Mouse (Mus musculus): ENCODE data around the gene Fam107b.
"Not testable (repeated sequence)": the region's sequence is repeated elsewhere in the genome, so short reads cannot be mapped to it uniquely, and the experiment has no call there.

Fam107b gene

DNA sequence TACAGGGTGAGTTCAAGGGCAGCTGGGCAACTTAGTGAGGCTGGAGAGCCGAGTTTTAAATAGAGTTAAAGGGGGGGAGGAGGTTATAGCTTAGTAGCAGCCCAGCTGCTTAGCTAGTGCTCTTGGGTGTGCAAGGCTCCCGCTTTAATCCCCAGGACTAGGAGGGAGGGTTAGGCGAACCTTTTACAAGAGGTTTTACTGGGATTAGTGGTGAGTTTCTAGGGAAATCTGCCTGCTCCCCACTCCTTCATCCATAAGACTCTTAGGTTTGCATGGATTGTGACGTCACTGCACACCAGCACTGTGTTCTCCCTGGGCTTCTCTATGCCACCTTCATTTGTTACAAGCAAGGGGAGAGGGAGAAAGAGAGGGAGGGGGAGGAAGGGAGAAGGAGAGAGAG is 88.6 kb downstream of the Fam107b start:
- DNase-seq (ENCODE audit: low spot score), result no peak

- DNase-seq (ENCODE audit: low spot score), result no peak
These were observed 89.1 kb downstream of the Fam107b start for GRCm38 (mm10) chr2:3659300-3659910.

DNA sequence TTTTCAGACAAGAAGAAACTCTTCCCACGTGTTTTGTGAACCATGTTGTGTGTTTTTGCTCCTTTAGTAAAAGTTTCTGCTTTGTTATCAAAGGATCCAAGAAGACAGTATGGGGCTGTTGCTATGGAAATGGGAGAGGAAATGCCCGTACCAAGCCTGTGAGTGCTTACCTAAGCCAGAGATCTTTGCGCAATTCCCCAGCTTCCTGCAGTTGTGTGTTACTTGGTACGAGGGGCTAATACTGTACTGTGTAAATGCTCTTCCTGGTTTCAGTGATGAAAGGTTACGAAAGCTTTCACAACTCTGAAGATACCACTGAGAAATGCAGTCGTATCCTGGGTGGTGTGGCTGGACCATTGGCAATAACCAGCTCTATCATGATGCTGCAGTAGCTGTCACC is 93.8 kb downstream of the Fam107b start:
- no peak for DNase-seq (ENCODE audit: low spot score)

DNA sequence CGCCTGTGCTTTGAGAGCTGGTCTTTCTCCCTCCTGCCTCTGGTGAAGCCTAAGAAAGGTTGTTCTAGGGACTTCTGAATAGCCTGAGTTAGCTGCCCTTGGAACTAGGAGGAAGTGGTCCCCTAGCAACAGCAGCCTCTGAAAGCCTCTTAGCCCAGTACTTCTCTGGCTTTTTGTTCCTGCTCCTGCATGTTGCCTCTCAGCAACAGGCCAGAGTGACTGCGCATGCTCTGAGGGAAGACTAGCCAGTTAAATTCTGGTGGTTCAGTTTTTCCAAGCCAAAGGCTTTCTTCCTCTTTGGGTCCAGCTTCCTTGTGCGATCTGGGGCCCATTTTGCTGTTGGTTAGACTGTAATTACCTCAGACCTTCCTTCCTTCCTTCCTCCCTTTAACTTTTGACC is 98.4 kb downstream of the Fam107b start:
- DNase-seq (ENCODE audit: low spot score), result peak; percentile 14

GRCm38 (mm10) chr2:3669646-3670045 is 99.4 kb downstream of the Fam107b start:
- no peak for DNase-seq (ENCODE audit: low spot score)

GRCm38 (mm10) chr2:3672654-3673367 is 102.5 kb downstream of the Fam107b start:
- no peak for DNase-seq (ENCODE audit: low spot score)

- DNase-seq (ENCODE audit: low spot score), result no peak
These were observed 105.2 kb downstream of the Fam107b start for GRCm38 (mm10) chr2:3675481-3675880.

- no peak for DNase-seq (ENCODE audit: low spot score)
These were observed 112.4 kb downstream of the Fam107b start for GRCm38 (mm10) chr2:3682699-3683098.

GRCm38 (mm10) chr2:3683343-3683742 is 113.1 kb downstream of the Fam107b start:
- DNase-seq (ENCODE audit: low spot score), result no peak

GRCm38 (mm10) chr2:3683751-3684229 is 113.5 kb downstream of the Fam107b start:
- peak; percentile 46 for DNase-seq (ENCODE audit: low spot score)

- DNase-seq (ENCODE audit: low spot score), result no peak
These were observed 119.9 kb downstream of the Fam107b start for GRCm38 (mm10) chr2:3690221-3690620.

GRCm38 (mm10) chr2:3692833-3693232 is 122.5 kb downstream of the Fam107b start:
- no peak for DNase-seq (ENCODE audit: low spot score)

DNA sequence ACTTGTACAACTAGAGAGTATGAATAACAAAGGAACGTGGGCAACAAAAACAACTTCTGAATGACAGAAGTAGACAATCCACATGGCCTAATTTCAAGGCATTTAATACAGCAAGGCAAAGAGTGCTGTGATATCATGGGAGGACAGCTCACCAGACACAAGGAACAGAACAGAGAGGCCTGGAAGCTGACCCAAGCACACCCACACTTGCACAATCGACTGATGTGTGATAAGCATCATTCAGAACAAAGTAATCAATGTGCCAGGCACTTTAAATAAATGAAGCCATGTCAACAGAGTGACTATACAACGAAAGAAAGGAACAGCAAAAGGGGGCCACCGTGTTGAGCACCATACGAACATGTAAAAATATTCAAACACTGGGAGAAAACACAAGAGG is 125.6 kb downstream of the Fam107b start:
- no peak for DNase-seq (ENCODE audit: low spot score)

DNA sequence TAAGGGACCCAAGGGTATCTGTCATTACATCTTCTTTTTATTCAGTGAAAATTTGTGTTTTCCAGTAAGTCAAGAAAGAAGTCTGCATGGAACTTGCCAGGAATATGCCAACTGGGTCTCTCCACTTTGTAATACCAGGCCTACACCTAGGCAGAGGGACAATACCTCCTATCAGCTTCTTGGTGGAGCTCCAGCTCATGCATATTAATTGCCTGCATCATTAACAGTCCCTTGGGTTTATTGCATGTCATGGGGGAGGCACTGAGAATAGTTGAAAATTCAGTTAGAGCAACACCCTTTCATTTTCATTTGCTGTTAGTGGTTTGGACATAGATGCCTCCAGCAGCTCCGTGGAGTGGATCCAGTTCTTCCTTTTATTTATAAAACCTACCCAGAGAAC is 130.1 kb downstream of the Fam107b start:
- DNase-seq (ENCODE audit: low spot score), result no peak

GRCm38 (mm10) chr2:3702640-3703190 is 132.4 kb downstream of the Fam107b start:
- no peak for DNase-seq (ENCODE audit: low spot score)

GRCm38 (mm10) chr2:3703806-3704205 is 133.5 kb downstream of the Fam107b start:
- no peak for DNase-seq (ENCODE audit: low spot score)

DNA sequence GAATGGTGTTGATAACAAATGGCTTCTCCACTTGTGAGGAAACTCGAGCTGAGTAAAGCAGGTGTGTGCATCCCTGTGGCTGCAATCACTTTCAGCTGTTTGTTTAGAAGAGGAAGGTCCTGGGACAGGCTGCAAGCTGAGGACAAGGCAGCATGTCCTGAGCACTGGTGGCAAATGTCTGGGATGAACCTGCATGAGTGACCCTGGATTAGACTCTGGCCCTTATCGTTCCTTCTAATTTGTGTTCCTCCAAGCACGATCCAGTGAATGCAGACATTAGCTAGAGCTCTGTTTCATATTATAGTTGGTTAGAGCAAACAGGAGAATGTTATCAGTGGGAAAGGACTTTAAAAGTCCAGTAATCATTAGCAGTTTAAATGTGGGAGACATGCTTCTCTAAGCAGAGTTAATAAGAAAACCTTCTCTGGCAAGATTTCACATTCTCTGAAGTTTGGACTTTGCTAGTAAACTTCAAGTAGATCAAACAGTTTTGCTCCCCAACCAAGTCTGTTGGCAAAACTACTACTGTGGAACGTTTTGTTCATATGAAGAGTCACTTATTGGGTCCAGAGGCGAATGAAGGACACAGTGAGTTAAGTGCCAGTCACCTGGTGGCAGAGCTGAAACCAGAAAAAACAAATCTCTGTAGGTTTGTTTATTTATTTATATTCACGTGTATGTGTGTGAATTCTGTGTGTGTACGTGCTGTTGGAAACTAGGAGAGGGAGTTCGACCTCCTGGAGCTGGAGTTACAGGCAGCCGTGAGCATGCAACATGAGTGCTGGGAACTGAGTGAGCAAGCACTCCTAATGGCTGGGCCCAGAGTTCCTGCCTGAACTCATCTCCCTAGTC is 134.2 kb downstream of the Fam107b start:
- no peak for DNase-seq (ENCODE audit: low spot score)

GRCm38 (mm10) chr2:3705283-3705682 is 135.0 kb downstream of the Fam107b start:
- not testable (repeated sequence) for DNase-seq (ENCODE audit: low spot score)

GRCm38 (mm10) chr2:3707236-3707635 is 136.9 kb downstream of the Fam107b start:
- DNase-seq (ENCODE audit: low spot score), result no peak

GRCm38 (mm10) chr2:3708621-3709020 is 138.3 kb downstream of the Fam107b start:
- no peak for DNase-seq (ENCODE audit: low spot score)

- no peak for DNase-seq (ENCODE audit: low spot score)
These were observed 139.6 kb downstream of the Fam107b start for GRCm38 (mm10) chr2:3709882-3710281.

GRCm38 (mm10) chr2:3710521-3710920 is 140.2 kb downstream of the Fam107b start:
- DNase-seq (ENCODE audit: low spot score), result no peak

Measured in urinary bladder, postnatal 14 days (tissue).